Mouse (Mus musculus) fibroblast of lung, adult 2 months (primary cell): ENCODE measurements at regions not wholly inside any gene's neighbourhood (a gene's known extent, or its start where the extent isn't known, plus 50 kb on each side); places are given as distances from the start of the nearest gene placed in this dataset.
"Not testable (repeated sequence)": the region's sequence is repeated elsewhere in the genome, so short reads cannot be mapped to it uniquely, and the experiment has no call there.

ENCODE experiments used
- DNase-seq: peaks from one replicate; pipeline ENCODE4 v3.0.0-alpha.2; 2011; ENCODE audit warnings: low read depth

GRCm38 (mm10) chr6:31011407-31012020 is 52.6 kb upstream of the Klf14 start:
- DNase-seq, result no peak

- DNase-seq, result no peak
Measured at GRCm38 (mm10) chr6:31016566-31016965, 57.7 kb upstream of the Klf14 start.

GRCm38 (mm10) chr6:31021776-31022175 is 62.9 kb upstream of the Klf14 start:
- DNase-seq, result no peak

- DNase-seq, result no peak
Measured at GRCm38 (mm10) chr6:31029777-31030176, 70.9 kb upstream of the Klf14 start.

GRCm38 (mm10) chr6:31031022-31031421 is 72.1 kb upstream of the Klf14 start:
- no peak for DNase-seq

- no peak for DNase-seq
Measured at GRCm38 (mm10) chr6:31032147-31032546, 73.3 kb upstream of the Klf14 start.

GRCm38 (mm10) chr6:31032980-31033608 is 74.2 kb upstream of the Klf14 start:
- no peak for DNase-seq

- no peak for DNase-seq
Measured at GRCm38 (mm10) chr6:31034796-31035195, 75.9 kb upstream of the Klf14 start.

GRCm38 (mm10) chr6:31037801-31038395 is 79.0 kb upstream of the Klf14 start:
- DNase-seq, result no peak

- not testable (repeated sequence) for DNase-seq
Measured at GRCm38 (mm10) chr6:31038445-31038844, 79.6 kb upstream of the Klf14 start.

GRCm38 (mm10) chr6:31039485-31039884 is 80.6 kb upstream of the Klf14 start:
- DNase-seq, result no peak

- DNase-seq, result no peak
Measured at GRCm38 (mm10) chr6:31040783-31041182, 81.9 kb upstream of the Klf14 start.

- no peak for DNase-seq
Measured at GRCm38 (mm10) chr6:31043368-31043767, 84.5 kb upstream of the Klf14 start.

GRCm38 (mm10) chr6:31043919-31044318 is 85.0 kb upstream of the Klf14 start:
- DNase-seq, result no peak

- DNase-seq, result no peak
Measured at GRCm38 (mm10) chr6:31046197-31046596, 87.3 kb upstream of the Klf14 start.

- no peak for DNase-seq
Measured at GRCm38 (mm10) chr6:31048920-31049576, 90.2 kb upstream of the Klf14 start.

GRCm38 (mm10) chr6:31050831-31051230 is 92.0 kb upstream of the Klf14 start:
- DNase-seq, result no peak

- DNase-seq, result no peak
Measured at GRCm38 (mm10) chr6:31051771-31052170, 92.9 kb upstream of the Klf14 start.

GRCm38 (mm10) chr6:31053003-31053402 is 94.1 kb upstream of the Klf14 start:
- no peak for DNase-seq

- DNase-seq, result no peak
Measured at GRCm38 (mm10) chr6:31056786-31057566, 98.1 kb upstream of the Klf14 start.

- DNase-seq, result no peak
Measured at GRCm38 (mm10) chr6:31058299-31058698, 99.4 kb upstream of the Klf14 start.

- DNase-seq, result no peak
Measured at GRCm38 (mm10) chr6:31058961-31059360, 100.1 kb upstream of the Klf14 start.
